Mouse (Mus musculus) frontal cortex, adult 2 months (tissue): Measurements from ENCODE around the gene Unc93a2. TPM values are rescaled to one million over a fixed set of nuclear protein-coding genes. Genes with fewer than 3 reads are reported as not detected.
"Not testable (repeated sequence)": the region's sequence is repeated elsewhere in the genome, so short reads cannot be mapped to it uniquely, and the experiment has no call there.

Source experiments
- DNase-seq, 2 experiments: peaks; one replicate each; pipeline ENCODE4 v3.0.0; 2022; ENCODE audit warnings: low spot score in 1 of 2; ENCODE audit errors: extremely low spot score in 1 of 2
- polyA plus RNA-seq: library from polyadenylated mRNA; depleted of rRNA; stranded (reverse); fragments of >200 nt; gene quantifications from 2 replicates; pipeline ENCODE4 v1.2.3, GENCODE M21; 2012; rRNA removed

Unc93a2 gene
- 0.06 TPM in 2 replicates for polyA plus RNA-seq

- not testable (repeated sequence) for DNase-seq
These were observed at the start of gene Unc93a2 for GRCm38 (mm10) chr17:7385364-7385763. Gene Unc93a2 (minus strand): TSS chr17:7385464.

- DNase-seq, result not testable (repeated sequence)
These were observed 48.9 kb upstream of the Unc93a2 start for GRCm38 (mm10) chr17:7434121-7434520.

- not testable (repeated sequence) for DNase-seq
These were observed 45.0 kb upstream of the Unc93a2 start for GRCm38 (mm10) chr17:7430210-7430631.

GRCm38 (mm10) chr17:7420191-7420973 is 35.1 kb upstream of the Unc93a2 start:
- peak in 1 of 2 experiments; percentile 15 for DNase-seq

GRCm38 (mm10) chr17:7414601-7415310 is 29.5 kb upstream of the Unc93a2 start:
- DNase-seq, result not testable (repeated sequence)

- DNase-seq, result not testable (repeated sequence)
These were observed 28.1 kb upstream of the Unc93a2 start for GRCm38 (mm10) chr17:7413336-7413735.

GRCm38 (mm10) chr17:7399770-7400169 is 14.5 kb upstream of the Unc93a2 start:
- not testable (repeated sequence) for DNase-seq

- DNase-seq, result not testable (repeated sequence)
These were observed 13.1 kb upstream of the Unc93a2 start for GRCm38 (mm10) chr17:7398198-7398847.

- DNase-seq, result not testable (repeated sequence)
These were observed 11.8 kb upstream of the Unc93a2 start for GRCm38 (mm10) chr17:7397079-7397478.

GRCm38 (mm10) chr17:7396288-7396687 is 11.0 kb upstream of the Unc93a2 start:
- not testable (repeated sequence) for DNase-seq

GRCm38 (mm10) chr17:7395671-7396070 is 10.4 kb upstream of the Unc93a2 start:
- DNase-seq, result not testable (repeated sequence)

GRCm38 (mm10) chr17:7395116-7395515 is 9.9 kb upstream of the Unc93a2 start:
- not testable (repeated sequence) for DNase-seq

- not testable (repeated sequence) for DNase-seq
These were observed 4.6 kb upstream of the Unc93a2 start for GRCm38 (mm10) chr17:7389898-7390297.

- DNase-seq, result not testable (repeated sequence)
These were observed 3.7 kb upstream of the Unc93a2 start for GRCm38 (mm10) chr17:7388958-7389356.

GRCm38 (mm10) chr17:7388341-7388957 is 3.2 kb upstream of the Unc93a2 start:
- DNase-seq, result not testable (repeated sequence)

- DNase-seq, result not testable (repeated sequence)
These were observed 752 bp upstream of the Unc93a2 start for GRCm38 (mm10) chr17:7386016-7386415.

GRCm38 (mm10) chr17:7383167-7384143 is 1.8 kb downstream of the Unc93a2 start:
- not testable (repeated sequence) for DNase-seq

GRCm38 (mm10) chr17:7382711-7383110 is 2.6 kb downstream of the Unc93a2 start:
- not testable (repeated sequence) for DNase-seq

- not testable (repeated sequence) for DNase-seq
These were observed 7.4 kb downstream of the Unc93a2 start for GRCm38 (mm10) chr17:7377907-7378306.
